8 mouse cellular contexts compared by ENCODE assay signal in the genomic region with DNA sequence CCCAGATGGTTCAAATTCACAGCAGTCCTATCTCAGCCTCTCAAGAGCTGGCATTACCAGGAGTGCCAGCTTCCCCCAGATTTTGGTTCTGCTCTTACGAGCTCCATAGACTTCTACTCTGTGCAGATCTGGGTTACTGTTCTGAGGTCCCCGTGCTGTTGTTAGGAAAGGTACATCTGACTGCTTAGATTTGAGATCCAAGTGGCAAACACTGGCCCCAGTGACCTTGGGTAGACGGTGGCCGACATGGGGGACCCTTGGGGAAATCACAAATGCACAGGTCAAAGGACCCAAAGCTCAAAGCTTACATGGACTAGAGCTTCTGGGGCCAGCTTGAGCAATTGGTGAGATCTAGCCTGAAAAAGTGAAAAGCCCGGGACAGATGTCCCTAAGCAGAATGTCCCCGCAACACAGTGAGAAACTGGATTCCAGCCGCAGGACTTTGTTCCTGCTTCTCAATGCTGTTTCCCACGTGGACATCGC. TPM values are rescaled to one million over a fixed set of nuclear protein-coding genes. Genes with fewer than 3 reads are reported as not detected.
DNase-seq lines count a peak whose midpoint lies in the region; ATAC-seq and TF ChIP-seq lines count a peak whose summit lies in the region.

No protein-coding gene starts in this region.

- no peak overlapping the region for H3K4me3 ChIP-seq in left cerebral cortex, adult 2 months
- peak overlapping the region; percentile 88 for H3K4me3 ChIP-seq in embryonic facial prominence, embryonic 10.5 days
- H3K4me3 ChIP-seq in intestine, postnatal 0 days (ENCODE audit: low read depth, low read length) = 0 out of 2 replicates have a peak overlapping the region, but pooled peaks have one; percentile 74
- H3K4me3 ChIP-seq in neural tube, embryonic 14.5 days (ENCODE audit: low read depth, low read length) = peak overlapping the region; percentile 78; the same call in 1 of the 2 replicates

- TF ChIP-seq CTCF in left cerebral cortex, adult 2 months (IDR thresholded peaks at IDR 0.05) = no peak
- no peak for TF ChIP-seq CTCF in intestine, postnatal 0 days (IDR thresholded peaks at IDR 0.05; ENCODE audit: low read depth)

- no peaks in the 10 kb centered on the region for H3K27me3 ChIP-seq in embryonic facial prominence, embryonic 10.5 days (replicated peaks; ENCODE audit: low read depth, poor library complexity, severe bottlenecking)
- H3K27me3 ChIP-seq in intestine, postnatal 0 days (replicated peaks; ENCODE audit: control insufficient read depth, insufficient read depth, low read length) = no peaks in the 10 kb centered on the region
- no peaks in the 10 kb centered on the region for H3K27me3 ChIP-seq in neural tube, embryonic 14.5 days (ENCODE audit: control insufficient read depth, insufficient read depth, low read length)

- H3K4me2 ChIP-seq in intestine, postnatal 0 days (replicated peaks; ENCODE audit: low read depth) = peak overlapping the region; percentile 73
- peak overlapping the region; percentile 94 for H3K4me2 ChIP-seq in neural tube, embryonic 14.5 days (ENCODE audit: low read depth, low read length)

- 61% methylated on average over 9 of the region's 9 CpGs for WGBS in embryonic facial prominence, embryonic 10.5 days
- WGBS in intestine, postnatal 0 days = 36% methylated on average over 9 of the region's 9 CpGs
- WGBS in neural tube, embryonic 14.5 days = 54% methylated on average over 9 of the region's 9 CpGs

- peaks cover 41% of the 10 kb centered on the region for H3K4me1 ChIP-seq in embryonic facial prominence, embryonic 10.5 days
- 0 out of 2 replicates have a peak, but pooled peaks cover 7% of the 10 kb centered on the region for H3K4me1 ChIP-seq in intestine, postnatal 0 days (replicated peaks; ENCODE audit: control insufficient read depth, insufficient read depth, low read length)
- peaks cover 24% of the 10 kb centered on the region for H3K4me1 ChIP-seq in neural tube, embryonic 14.5 days (ENCODE audit: control insufficient read depth, insufficient read depth, low read length)

- ATAC-seq in intestine, postnatal 0 days = no peak
- ATAC-seq in neural tube, embryonic 14.5 days (ENCODE audit: low read depth) = no peak
- ATAC-seq in granulocyte monocyte progenitor cell, adult 5-6 weeks (replicated peaks; ENCODE audit: poor library complexity, severe bottlenecking) = no peak

- peaks cover 84% of the 10 kb centered on the region for H3K36me3 ChIP-seq in embryonic facial prominence, embryonic 10.5 days (replicated peaks)
- H3K36me3 ChIP-seq in intestine, postnatal 0 days (ENCODE audit: control insufficient read depth, insufficient read depth) = peaks cover 47% of the 10 kb centered on the region
- peaks cover 26% of the 10 kb centered on the region for H3K36me3 ChIP-seq in neural tube, embryonic 14.5 days (ENCODE audit: control insufficient read depth, insufficient read depth, low read length)

- H3K27ac ChIP-seq in left cerebral cortex, adult 2 months = peak overlapping the region; percentile 63
- H3K27ac ChIP-seq in embryonic facial prominence, embryonic 10.5 days (replicated peaks) = 0 out of 2 replicates have a peak overlapping the region, but pooled peaks have one; percentile 24
- H3K27ac ChIP-seq in intestine, postnatal 0 days (ENCODE audit: low read depth, low read length) = peak overlapping the region; percentile 94
- H3K27ac ChIP-seq in neural tube, embryonic 14.5 days (ENCODE audit: low read depth, low read length) = no peak overlapping the region

- DNase-seq in left cerebral cortex, adult 2 months (ENCODE audit: extremely low spot score in 1 of 2, low spot score in 2 of 2) = no peak
- no peak for DNase-seq in left cerebral cortex, postnatal 14 days (ENCODE audit: low spot score in 2 of 2)
- DNase-seq in embryonic facial prominence, embryonic 10.5 days (ENCODE audit: low spot score) = no peak
- no peak for DNase-seq in frontal cortex, adult 2 months (ENCODE audit: extremely low spot score in 1 of 2, low spot score in 1 of 2)
- DNase-seq in kidney, adult 9 months = no peak

- peak overlapping the region; percentile 57 for H3K9ac ChIP-seq in intestine, postnatal 0 days (ENCODE audit: low read depth, low read length)
- H3K9ac ChIP-seq in neural tube, embryonic 14.5 days (replicated peaks; ENCODE audit: low read depth, low read length) = peak overlapping the region; percentile 81; the same call in 1 of the 2 replicates

- intact Hi-C loops in left cerebral cortex, adult 2 months (cut with DNase I) = no loop called here
- intact Hi-C loops in left cerebral cortex, postnatal 14 days (cut with DNase I) = no loop called here

- no peaks in the 10 kb centered on the region for H3K9me3 ChIP-seq in embryonic facial prominence, embryonic 10.5 days
- H3K9me3 ChIP-seq in intestine, postnatal 0 days (ENCODE audit: control insufficient read depth) = no peaks in the 10 kb centered on the region
- no peaks in the 10 kb centered on the region for H3K9me3 ChIP-seq in neural tube, embryonic 14.5 days (ENCODE audit: control insufficient read depth, low read length)

RNA-seq across cellular contexts. Expression of a gene that starts 2.9 kb away (rescaled TPM):
- 100 to 1,000 TPM; 200 to 208 TPM for total RNA-seq in left cerebral cortex, adult 2 months (2021)
- total RNA-seq in left cerebral cortex, postnatal 14 days (2021) = 100 to 1,000 TPM; 287 to 302 TPM
- 5,460 and 5,734 TPM in 2 replicates for polyA plus RNA-seq in embryonic facial prominence, embryonic 10.5 days (2016; fragmentation: Nextera tagmentation; extraction: Ambion mirVana)
- 13,232 and 14,059 TPM in 2 replicates for polyA plus RNA-seq in intestine, postnatal 0 days (2015; fragmentation: Nextera tagmentation; extraction: Ambion mirVana)
- 5,062 and 5,088 TPM in 2 replicates for polyA plus RNA-seq in neural tube, embryonic 14.5 days (2014; fragmentation: Nextera tagmentation; extraction: Ambion mirVana)
- total RNA-seq in granulocyte monocyte progenitor cell, adult 5-6 weeks (2014; fragmentation: Nextera tagmentation) = 1,113 and 1,886 TPM in 2 replicates
- total RNA-seq in granulocyte monocyte progenitor cell, adult 5-6 weeks (2017) = 1,040 and 1,064 TPM in 2 replicates
- 647 and 719 TPM in 2 replicates for polyA plus RNA-seq in frontal cortex, adult 2 months (2012; rRNA removed)

RNA-seq across cellular contexts. Expression of a gene that starts 9.9 kb away (rescaled TPM):
- total RNA-seq in left cerebral cortex, adult 2 months (2021) = 10 to 100 TPM; 66.9 to 67.4 TPM
- total RNA-seq in left cerebral cortex, postnatal 14 days (2021) = 10 to 100 TPM; 75.0 to 81.0 TPM
- 243 and 247 TPM in 2 replicates for polyA plus RNA-seq in embryonic facial prominence, embryonic 10.5 days (2016; fragmentation: Nextera tagmentation; extraction: Ambion mirVana)
- polyA plus RNA-seq in intestine, postnatal 0 days (2015; fragmentation: Nextera tagmentation; extraction: Ambion mirVana) = 173 and 180 TPM in 2 replicates
- 107 and 215 TPM in 2 replicates for polyA plus RNA-seq in neural tube, embryonic 14.5 days (2014; fragmentation: Nextera tagmentation; extraction: Ambion mirVana)
- 39.3 and 51.9 TPM in 2 replicates for total RNA-seq in granulocyte monocyte progenitor cell, adult 5-6 weeks (2014; fragmentation: Nextera tagmentation)
- total RNA-seq in granulocyte monocyte progenitor cell, adult 5-6 weeks (2017) = 28.7 and 34.2 TPM in 2 replicates
- polyA plus RNA-seq in frontal cortex, adult 2 months (2012; rRNA removed) = 108 and 110 TPM in 2 replicates

RNA-seq across cellular contexts. Expression of a gene that starts 18.9 kb away (rescaled TPM):
- total RNA-seq in left cerebral cortex, adult 2 months (2021) = 10 to 100 TPM; 34.4 to 39.9 TPM
- total RNA-seq in left cerebral cortex, postnatal 14 days (2021) = 10 to 100 TPM; 32.1 to 35.6 TPM
- 227 TPM in 2 replicates for polyA plus RNA-seq in embryonic facial prominence, embryonic 10.5 days (2016; fragmentation: Nextera tagmentation; extraction: Ambion mirVana)
- 35.6 and 38.6 TPM in 2 replicates for polyA plus RNA-seq in intestine, postnatal 0 days (2015; fragmentation: Nextera tagmentation; extraction: Ambion mirVana)
- polyA plus RNA-seq in neural tube, embryonic 14.5 days (2014; fragmentation: Nextera tagmentation; extraction: Ambion mirVana) = 86.8 and 95.3 TPM in 2 replicates
- total RNA-seq in granulocyte monocyte progenitor cell, adult 5-6 weeks (2014; fragmentation: Nextera tagmentation) = 90.0 and 147 TPM in 2 replicates
- 191 and 250 TPM in 2 replicates for total RNA-seq in granulocyte monocyte progenitor cell, adult 5-6 weeks (2017)
- polyA plus RNA-seq in frontal cortex, adult 2 months (2012; rRNA removed) = 46.9 and 47.2 TPM in 2 replicates

RNA-seq across cellular contexts. Expression of a gene that starts 22.1 kb away (rescaled TPM):
- 10 to 100 TPM; 18.2 to 19.2 TPM for total RNA-seq in left cerebral cortex, adult 2 months (2021)
- total RNA-seq in left cerebral cortex, postnatal 14 days (2021) = 10 to 100 TPM; 14.4 to 16.3 TPM
- polyA plus RNA-seq in embryonic facial prominence, embryonic 10.5 days (2016; fragmentation: Nextera tagmentation; extraction: Ambion mirVana) = 44.2 and 45.5 TPM in 2 replicates
- 10.4 and 10.6 TPM in 2 replicates for polyA plus RNA-seq in intestine, postnatal 0 days (2015; fragmentation: Nextera tagmentation; extraction: Ambion mirVana)
- polyA plus RNA-seq in neural tube, embryonic 14.5 days (2014; fragmentation: Nextera tagmentation; extraction: Ambion mirVana) = 18.1 and 19.9 TPM in 2 replicates
- 27.1 and 32.4 TPM in 2 replicates for total RNA-seq in granulocyte monocyte progenitor cell, adult 5-6 weeks (2014; fragmentation: Nextera tagmentation)
- 20.3 and 21.3 TPM in 2 replicates for total RNA-seq in granulocyte monocyte progenitor cell, adult 5-6 weeks (2017)
- 20.5 and 20.9 TPM in 2 replicates for polyA plus RNA-seq in frontal cortex, adult 2 months (2012; rRNA removed)

RNA-seq across cellular contexts. Expression of a gene that starts 24.9 kb away (rescaled TPM):
- total RNA-seq in left cerebral cortex, adult 2 months (2021) = under 1 TPM in 1 of 2 experiments, not detected in 1; 0.30 TPM
- total RNA-seq in left cerebral cortex, postnatal 14 days (2021) = not detected
- 0.93 and 1.4 TPM in 2 replicates for polyA plus RNA-seq in embryonic facial prominence, embryonic 10.5 days (2016; fragmentation: Nextera tagmentation; extraction: Ambion mirVana)
- 0.65 and 0.78 TPM in 2 replicates for polyA plus RNA-seq in intestine, postnatal 0 days (2015; fragmentation: Nextera tagmentation; extraction: Ambion mirVana)
- 0.17 and 0.31 TPM in 2 replicates for polyA plus RNA-seq in neural tube, embryonic 14.5 days (2014; fragmentation: Nextera tagmentation; extraction: Ambion mirVana)
- total RNA-seq in granulocyte monocyte progenitor cell, adult 5-6 weeks (2014; fragmentation: Nextera tagmentation) = not detected in 2 replicates
- total RNA-seq in granulocyte monocyte progenitor cell, adult 5-6 weeks (2017) = not detected in 2 replicates
- polyA plus RNA-seq in frontal cortex, adult 2 months (2012; rRNA removed) = 0.12 and 0.17 TPM in 2 replicates
